Mouse (Mus musculus) megakaryocyte, adult 5-6 weeks (primary cell): Measurements from ENCODE around the gene Sfmbt2. TPM values are rescaled to one million over a fixed set of nuclear protein-coding genes. Genes with fewer than 3 reads are reported as not detected.
A peak's percentile ranks its signal among the peaks of the same experiment; 100 is the strongest.

Experiments
- ATAC-seq: 2 replicates; pipeline ENCODE4 v1.8.0; 2016; ENCODE audit warnings: mild to moderate bottlenecking, inconsistent platforms; ENCODE audit not compliant: poor library complexity, severe bottlenecking
- total RNA-seq, 2 experiments: library from RNA; stranded (forward) in 1 of 2; stranded (reverse) in 1 of 2; fragments of 153-499, 151-499 nt in 1 of 2; fragments of 221-1000, 200-1000 nt in 1 of 2; gene quantifications; 2 replicates each; pipeline versions ENCODE4 v1.2.3 to v1.2.4; 2015 to 2017

Sfmbt2 gene
- total RNA-seq, 2 experiments from 2014 or later = 2.0 to 2.1 TPM

DNA sequence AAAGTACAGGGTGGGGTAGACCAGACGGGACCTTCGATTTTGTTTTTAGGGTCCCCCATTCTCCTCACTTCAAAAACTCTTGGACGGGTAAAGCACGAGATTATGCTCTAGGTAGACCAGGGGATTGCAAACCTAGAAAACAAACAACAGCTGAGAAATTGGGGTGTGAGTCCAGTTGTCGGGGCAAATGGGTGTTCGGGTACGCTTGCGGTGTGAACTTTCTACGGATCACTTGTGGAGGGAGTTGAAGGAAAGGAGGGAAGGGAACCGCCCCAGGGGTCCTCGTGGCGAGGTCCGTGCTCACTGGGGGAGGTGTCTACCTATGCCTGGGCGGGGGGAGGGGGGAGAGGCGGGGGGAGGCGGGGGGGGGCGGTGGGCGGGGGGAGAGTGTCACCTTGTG lies 1.6 kb downstream of the Sfmbt2 start:
- ATAC-seq = no peak

DNA sequence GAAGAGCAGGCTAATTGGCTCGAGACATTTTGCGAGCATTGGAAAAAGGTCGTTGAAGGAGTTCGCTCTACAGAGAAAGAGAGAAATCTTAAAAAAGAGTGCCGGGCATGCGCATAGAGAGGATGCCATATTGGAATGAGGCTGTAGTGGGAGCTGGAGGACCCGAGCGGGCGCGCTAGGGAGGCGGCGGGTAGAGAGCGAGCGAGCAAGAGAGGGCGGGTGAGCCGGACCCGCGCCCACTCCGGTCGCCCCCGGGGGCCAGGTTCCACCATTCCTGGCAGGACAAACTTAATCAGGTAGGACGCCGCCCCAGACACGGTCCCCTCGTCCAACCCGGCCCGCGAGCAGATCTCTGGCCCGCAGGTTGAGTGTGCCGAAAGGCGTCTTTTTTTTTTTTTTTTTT lies 2.0 kb downstream of the Sfmbt2 start:
- peak; percentile 58 for ATAC-seq

- ATAC-seq = peak; percentile 23
Measured at GRCm38 (mm10) chr2:10372776-10373507, 2.6 kb downstream of the Sfmbt2 start.

GRCm38 (mm10) chr2:10373508-10374206 lies 3.3 kb downstream of the Sfmbt2 start:
- ATAC-seq = peak; percentile 29; the same call in 1 of the 2 replicates

DNA sequence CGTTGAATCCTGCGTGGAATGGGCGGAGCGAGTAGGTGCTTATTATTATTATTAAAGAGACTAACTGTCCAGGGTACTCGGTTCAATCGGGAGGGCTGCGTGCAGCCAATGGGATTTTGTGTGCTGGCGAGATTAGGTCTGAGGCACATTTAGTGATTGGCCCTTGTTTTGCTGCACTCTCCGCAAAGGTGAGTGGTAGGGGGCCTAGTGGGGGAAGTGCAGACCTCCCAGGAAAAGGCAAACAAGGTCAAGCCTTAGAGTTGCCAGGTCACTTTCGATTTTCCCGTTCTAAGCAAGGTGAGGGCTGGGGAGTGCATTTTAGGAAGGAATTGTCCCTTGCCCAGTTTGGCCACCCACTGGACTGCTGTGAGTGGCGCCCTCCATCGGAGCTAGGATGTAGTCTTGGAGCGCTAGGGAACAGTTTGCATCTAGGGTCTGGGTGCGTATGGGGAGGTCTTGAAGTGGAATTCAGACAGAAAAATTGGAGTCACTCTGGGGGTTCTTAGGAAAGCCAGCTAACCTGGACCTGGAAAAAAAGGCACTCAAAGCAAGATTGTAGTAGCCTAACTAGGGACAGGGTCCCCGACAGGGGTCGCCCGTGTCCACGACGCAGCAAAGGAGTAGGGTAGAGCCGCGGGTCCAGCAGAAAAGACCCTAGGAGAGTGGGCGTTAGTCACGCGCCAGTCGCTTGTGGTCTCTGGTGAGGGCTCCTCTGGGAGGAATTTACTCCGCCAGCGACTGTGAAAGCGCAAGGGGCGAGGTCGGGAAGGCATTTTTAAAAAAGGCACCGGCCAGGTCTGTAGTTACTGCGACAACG lies 4.1 kb downstream of the Sfmbt2 start:
- peak; percentile 33 for ATAC-seq

GRCm38 (mm10) chr2:10375024-10375372 lies 4.7 kb downstream of the Sfmbt2 start:
- no peak for ATAC-seq

GRCm38 (mm10) chr2:10389988-10390387 lies 19.7 kb downstream of the Sfmbt2 start:
- peak; percentile 91 for ATAC-seq

GRCm38 (mm10) chr2:10390791-10391190 lies 20.5 kb downstream of the Sfmbt2 start:
- ATAC-seq = no peak

DNA sequence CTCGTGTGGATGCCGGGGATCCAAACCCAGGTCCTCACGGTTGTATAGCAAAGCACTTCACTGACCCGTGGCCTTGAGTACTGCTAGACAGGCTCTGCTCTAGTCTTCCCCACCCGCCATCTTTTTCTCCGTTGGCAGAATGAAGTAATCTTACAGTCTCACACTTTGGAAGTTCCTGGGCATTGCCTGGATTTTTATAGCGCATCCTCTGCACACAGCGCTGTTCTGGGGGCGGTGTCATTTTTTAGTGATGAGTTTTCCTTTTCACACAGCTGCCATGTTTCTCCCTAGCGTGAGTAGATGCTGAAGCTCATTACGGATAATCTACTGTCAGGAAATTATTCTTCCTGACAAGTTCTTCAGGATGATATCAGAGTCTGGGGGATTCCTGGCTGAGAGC lies 24.8 kb downstream of the Sfmbt2 start:
- ATAC-seq = no peak

GRCm38 (mm10) chr2:10397790-10398189 lies 27.5 kb downstream of the Sfmbt2 start:
- no peak for ATAC-seq

DNA sequence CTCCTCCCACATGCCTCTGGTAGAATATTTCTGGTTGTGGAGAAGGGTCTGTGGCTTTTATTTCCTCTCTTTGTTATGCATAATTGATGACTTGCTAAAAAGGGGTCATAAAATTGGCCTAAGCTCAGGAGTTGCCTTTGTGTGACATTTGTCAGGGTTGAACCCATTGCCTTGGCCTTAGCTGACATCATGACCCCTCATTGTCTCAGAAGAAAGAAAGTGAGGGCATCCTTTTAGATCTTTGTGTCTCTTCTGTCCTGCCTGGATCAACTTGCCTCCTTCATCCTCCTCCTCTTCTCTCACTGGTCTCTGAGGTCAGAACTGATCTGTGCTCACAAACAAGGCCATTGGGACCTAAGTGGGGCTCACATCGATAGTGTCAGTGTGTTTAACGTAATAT lies 35.8 kb downstream of the Sfmbt2 start:
- no peak for ATAC-seq

DNA sequence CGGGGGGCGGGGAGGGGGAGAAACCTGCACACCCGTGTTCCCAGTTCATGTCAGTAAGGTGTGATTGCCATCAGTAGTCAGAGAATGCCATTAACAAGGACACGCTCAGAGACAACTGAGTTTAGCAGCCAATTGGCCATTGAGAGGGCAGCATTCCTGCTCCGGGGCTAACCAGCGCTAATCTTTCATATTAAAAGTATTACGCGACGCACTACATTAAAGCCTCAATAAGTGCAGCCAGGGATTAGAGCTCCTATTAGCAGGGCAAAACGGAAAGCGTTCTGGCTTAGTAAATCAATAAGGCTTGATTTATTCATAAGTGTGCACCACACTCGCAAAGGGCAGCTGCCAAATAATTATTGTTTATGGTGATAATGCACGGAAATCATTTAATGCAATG lies 39.1 kb downstream of the Sfmbt2 start:
- ATAC-seq = no peak

- ATAC-seq = no peak
Measured at GRCm38 (mm10) chr2:10410069-10410468, 39.8 kb downstream of the Sfmbt2 start.

- ATAC-seq = no peak
Measured at GRCm38 (mm10) chr2:10420944-10421420, 50.7 kb downstream of the Sfmbt2 start.

GRCm38 (mm10) chr2:10437290-10437689 lies 67.0 kb downstream of the Sfmbt2 start:
- no peak for ATAC-seq

GRCm38 (mm10) chr2:10441811-10442210 lies 71.5 kb downstream of the Sfmbt2 start:
- no peak for ATAC-seq

- no peak for ATAC-seq
Measured at GRCm38 (mm10) chr2:10453577-10453976, 83.3 kb downstream of the Sfmbt2 start.

GRCm38 (mm10) chr2:10458309-10458708 lies 88.0 kb downstream of the Sfmbt2 start:
- ATAC-seq = no peak

DNA sequence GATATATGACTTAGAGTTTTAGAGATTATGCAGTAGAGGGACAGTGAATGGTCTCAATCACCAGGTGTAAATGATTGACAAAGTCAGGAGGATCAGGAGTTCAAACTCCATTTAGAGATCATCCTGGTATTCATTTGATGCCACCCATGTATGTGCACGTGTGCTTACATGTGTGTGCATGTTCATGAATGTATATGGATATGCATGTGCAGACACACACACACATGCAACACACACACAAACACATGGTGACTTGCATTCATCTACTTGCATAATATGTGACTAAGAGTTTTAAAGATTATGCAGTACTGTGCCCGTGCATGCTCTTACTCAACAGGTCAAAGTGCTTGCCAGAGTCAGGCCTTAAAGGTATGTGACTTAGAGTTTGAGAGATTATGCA lies 146.2 kb downstream of the Sfmbt2 start:
- ATAC-seq = no peak

GRCm38 (mm10) chr2:10521719-10522415 lies 151.6 kb downstream of the Sfmbt2 start:
- no peak for ATAC-seq

- ATAC-seq = no peak
Measured at GRCm38 (mm10) chr2:10525622-10526021, 155.3 kb downstream of the Sfmbt2 start.
